Mouse (Mus musculus) c-Kit-positive CD71-negative TER-119-negative erythroid progenitor cells, embryonic 14.5 days (primary cell): ENCODE measurements around the gene 3110070M22Rik.
"Not testable (repeated sequence)": the region's sequence is repeated elsewhere in the genome, so short reads cannot be mapped to it uniquely, and the experiment has no call there.

Source experiments
- DNase-seq: peaks from one replicate; pipeline ENCODE4 v3.0.0-alpha.2; 2013; ENCODE audit warnings: low read depth

The 3110070M22Rik gene

DNA sequence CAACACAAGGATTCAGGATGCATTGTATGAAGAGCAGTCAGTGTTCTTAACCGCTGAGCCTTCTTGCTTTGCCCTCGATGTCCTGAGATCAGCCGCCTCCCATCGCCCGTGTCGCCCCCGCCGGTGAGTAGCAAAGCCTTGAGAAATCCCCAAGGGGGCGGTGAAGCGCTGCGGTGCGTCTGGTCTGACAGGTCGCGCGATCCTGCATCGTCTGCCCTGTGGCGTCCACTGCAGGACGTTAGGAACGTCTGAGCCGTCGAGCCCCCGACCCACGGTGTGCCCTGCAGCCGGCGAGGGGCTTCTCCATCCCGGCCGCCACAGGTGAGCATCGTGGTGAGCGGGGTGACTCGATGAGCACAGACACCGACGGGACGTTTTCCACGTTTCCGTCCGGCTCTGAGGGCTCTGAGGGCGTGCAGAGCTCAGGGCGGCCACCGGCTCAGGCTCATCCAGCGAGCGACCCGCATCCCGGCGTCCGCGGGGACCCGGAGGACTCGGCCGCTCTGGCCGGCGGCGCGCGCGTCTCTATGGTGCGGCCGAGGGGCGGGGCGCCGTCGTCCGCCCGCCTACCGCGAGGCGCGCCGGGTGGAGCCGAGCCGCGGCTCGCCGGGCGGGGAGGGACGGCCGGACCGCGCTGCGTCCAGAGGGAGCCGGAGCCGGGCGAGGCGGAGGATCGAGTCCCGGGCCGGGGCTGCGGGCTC is at the start of gene 3110070M22Rik, which contains the start of gene Tmem267:
TSS of gene 3110070M22Rik (minus strand) at position 504 of the 701 bp plus-strand sequence.
TSS of gene Tmem267 (plus strand) at position 160 of the 701 bp plus-strand sequence.
- DNase-seq = peak; percentile 56

DNA sequence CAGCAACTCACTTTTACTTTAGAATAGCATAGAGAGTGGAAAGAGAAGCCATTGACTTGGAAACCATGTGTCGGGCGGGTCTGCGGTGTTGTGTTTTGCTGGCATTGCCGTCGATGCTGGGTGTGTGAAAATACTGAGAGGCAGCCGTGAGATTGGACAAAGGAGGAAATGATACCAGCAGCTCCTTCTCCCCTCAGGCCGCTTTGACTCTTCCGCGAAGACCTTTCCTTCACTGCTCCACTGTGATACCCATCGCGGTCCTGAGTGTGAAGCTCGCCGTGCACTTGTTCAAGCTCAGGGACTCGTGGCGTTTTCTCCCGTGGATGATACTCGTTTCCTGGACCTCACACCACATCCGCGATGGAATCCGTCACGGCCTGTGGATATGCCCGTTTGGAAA is 6.8 kb upstream of the 3110070M22Rik start:
- not testable (repeated sequence) for DNase-seq

- DNase-seq = not testable (repeated sequence)
Observed at GRCm38 (mm10) chr13:119492083-119492482, 3.9 kb upstream of the 3110070M22Rik start.

DNA sequence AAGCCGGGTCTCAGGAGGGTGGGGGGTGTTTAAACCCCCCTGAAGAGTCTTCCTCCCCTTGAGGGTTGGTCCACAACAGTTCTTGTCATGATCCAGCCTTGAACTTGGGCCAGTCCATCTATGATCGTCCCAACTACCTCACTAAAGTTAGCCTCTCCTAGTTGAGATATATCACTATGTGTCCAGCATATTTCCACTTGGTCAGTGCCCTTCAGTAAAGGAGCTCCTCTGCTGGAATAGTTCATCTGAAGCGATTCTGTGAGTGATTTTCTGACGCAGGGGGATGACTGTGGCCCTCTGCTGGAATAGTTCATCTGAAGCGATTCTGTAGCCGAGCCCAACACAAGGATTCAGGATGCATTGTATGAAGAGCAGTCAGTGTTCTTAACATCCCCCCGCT is 829 bp downstream of the 3110070M22Rik start:
- DNase-seq = no peak

DNA sequence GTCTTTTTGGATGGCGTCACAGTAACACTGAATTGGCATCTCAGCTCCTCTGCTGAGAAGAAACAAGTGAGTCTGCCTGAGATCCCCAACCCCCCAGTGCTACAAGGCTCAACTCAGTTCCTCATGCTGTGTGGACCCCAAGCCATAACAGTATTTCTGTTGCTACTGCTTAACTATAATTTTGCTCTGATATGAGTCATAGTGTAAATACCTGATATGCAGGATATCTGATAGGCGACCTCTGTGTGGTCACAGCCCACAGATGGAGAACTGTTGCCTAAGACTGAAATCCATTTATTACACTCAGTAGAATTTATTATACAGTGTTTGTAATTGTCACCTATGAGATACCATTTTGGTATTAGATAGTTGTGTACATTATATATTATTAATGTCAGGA is 10.4 kb downstream of the 3110070M22Rik start:
- no peak for DNase-seq

DNA sequence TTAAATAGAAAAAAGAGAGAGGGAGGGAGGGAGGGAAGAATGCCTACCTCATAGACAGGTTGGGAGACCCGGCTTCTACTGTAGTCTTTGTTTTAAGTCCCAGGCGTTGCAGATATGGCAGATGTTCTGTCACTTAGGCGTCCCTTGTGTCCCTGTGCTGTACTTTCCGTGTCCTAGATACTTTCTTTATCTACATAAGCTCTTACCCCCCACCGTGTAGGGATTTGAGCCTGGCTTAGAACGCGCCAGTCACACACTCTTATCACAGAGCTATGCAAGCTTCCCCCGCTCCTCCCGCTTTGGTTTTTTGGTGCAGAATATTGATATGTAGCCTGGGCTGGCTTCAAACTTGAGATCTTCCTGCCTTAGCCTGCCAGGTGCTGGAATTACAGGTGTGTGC is 11.6 kb downstream of the 3110070M22Rik start:
- no peak for DNase-seq

DNA sequence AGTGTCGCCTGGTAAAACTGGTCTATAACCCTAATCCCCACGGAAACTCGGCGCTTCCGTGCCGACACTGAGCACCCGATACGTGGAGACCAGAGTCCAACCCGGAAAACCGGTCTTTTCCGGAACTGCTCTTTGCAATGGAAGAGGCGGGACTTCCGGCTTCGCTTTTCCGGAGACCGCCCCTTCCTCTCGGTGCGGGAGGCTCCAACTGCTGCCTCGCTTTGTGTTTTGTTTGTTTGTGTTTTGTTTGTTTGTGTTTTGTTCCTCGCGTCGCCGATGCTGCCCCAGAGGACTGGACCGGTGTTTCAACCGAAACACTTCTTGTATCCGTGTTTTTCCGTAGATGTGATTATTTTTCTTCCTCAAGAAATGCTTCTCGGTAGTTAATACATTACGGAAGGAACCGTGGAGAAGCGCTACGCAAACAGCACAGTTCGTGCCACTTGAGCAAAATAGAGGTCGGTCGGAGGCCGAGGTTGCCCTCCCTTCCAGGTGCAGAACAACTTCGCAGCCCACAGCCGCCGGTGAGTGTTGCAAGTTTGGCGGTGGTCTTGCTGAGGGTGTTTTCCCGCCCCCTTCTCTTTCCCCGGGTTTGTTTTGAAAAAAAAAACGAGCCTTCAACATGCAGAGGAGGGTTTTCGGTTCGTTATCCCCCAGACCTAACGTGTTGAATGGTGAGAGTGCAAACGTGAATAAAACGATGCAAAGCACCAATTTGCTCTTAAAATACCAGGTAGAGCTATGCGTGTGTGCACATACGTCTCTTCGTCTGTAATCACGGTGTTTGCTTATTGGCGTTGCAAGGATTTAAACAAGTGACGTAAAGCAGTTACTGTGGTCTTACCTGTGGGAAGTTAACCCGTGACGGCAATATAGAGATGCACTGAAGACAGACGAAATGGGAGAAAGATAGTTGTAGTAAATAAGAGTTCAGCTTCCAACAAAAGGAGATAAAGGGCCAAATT is 25.3 kb downstream of the 3110070M22Rik start, which contains the start of gene 4833420G17Rik:
TSS of gene 4833420G17Rik (plus strand) at position 173 of the 965 bp plus-strand sequence.
- peak; percentile 84 for DNase-seq

- DNase-seq = no peak
Observed at GRCm38 (mm10) chr13:119461900-119462595, 26.1 kb downstream of the 3110070M22Rik start.

- DNase-seq = no peak
Observed at GRCm38 (mm10) chr13:119456342-119456741, 31.8 kb downstream of the 3110070M22Rik start.

- no peak for DNase-seq
Observed at GRCm38 (mm10) chr13:119455082-119455481, 33.1 kb downstream of the 3110070M22Rik start.

DNA sequence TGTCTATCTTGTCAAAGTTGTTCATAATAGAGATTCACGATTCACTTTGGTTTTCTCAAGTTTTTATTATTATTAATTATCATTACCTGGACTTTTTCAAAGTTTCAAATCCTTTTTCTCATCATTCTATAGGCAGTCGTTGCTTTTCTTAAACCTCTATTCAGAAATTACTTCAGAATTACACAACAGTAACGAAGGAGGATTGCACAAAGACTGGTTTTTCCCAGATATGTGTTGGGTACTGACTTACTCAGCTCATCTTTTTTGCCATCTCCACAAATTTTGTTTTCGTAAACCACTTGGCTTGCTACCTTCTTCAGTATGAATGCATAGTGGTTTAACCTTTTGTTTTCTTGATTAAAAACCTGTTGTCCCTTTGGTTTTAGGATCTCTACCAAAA is 34.6 kb downstream of the 3110070M22Rik start:
- DNase-seq = no peak

DNA sequence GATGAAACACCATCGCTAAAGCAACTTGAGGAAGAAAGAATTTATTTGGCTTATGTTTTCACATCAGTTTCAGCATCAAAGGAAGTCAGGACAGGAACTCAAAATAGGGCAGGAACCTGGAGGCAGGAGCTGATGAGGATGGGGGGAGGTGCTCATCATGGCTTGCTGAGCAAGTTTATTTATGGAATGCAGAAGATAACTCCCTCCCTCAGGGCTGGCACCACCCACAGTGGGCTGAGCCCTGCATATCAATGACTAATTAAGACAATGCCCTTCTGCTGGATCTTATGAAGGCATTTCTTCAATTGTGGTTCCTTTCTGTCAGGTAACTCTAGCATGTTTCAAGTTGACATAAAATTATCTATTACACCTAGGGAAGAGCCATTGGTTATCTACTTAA is 45.9 kb downstream of the 3110070M22Rik start:
- DNase-seq = no peak
